Mouse (Mus musculus) liver, embryonic 11.5 days (tissue): ENCODE data around the gene Miga1. TPM values are rescaled to one million over a fixed set of nuclear protein-coding genes. Genes with fewer than 3 reads are reported as not detected.
A peak's percentile ranks its signal among the peaks of the same experiment; 100 is the strongest.

Experiments used
- ATAC-seq: fragments of 200-750 bp; cut with Nextera tagmentation; replicated peaks from 2 replicates; pipeline ENCODE4 v1.8.0; 2017; ENCODE audit warnings: moderate number of reproducible peaks, mild to moderate bottlenecking, moderate TSS enrichment, moderate library complexity; ENCODE audit not compliant: low FRiP score
- DNase-seq: peaks from one replicate; pipeline ENCODE4 v3.0.0-alpha.2; 2017; ENCODE audit warnings: low spot score
- H3K27ac ChIP-seq: fragments of 300-500 bp; sonication (generic); 2 replicates; pipeline ENCODE4 v1.5.1; 2014; ENCODE audit warnings: mild to moderate bottlenecking, low read depth, low read length, control low read depth
- H3K27me3 ChIP-seq: fragments of 300-500 bp; sonication (generic); replicated peaks from 2 replicates; pipeline ENCODE4 v1.6.1; 2014; ENCODE audit warnings: low read length, mixed read lengths; ENCODE audit not compliant: control insufficient read depth, insufficient read depth
- H3K36me3 ChIP-seq: fragments of 300-500 bp; sonication (generic); 2 replicates; pipeline ENCODE4 v1.6.1; 2014; ENCODE audit warnings: mild to moderate bottlenecking, low read length, moderate library complexity, mixed read lengths; ENCODE audit not compliant: control insufficient read depth, insufficient read depth
- H3K4me1 ChIP-seq: fragments of 300-500 bp; sonication (generic); replicated peaks from 2 replicates; pipeline ENCODE4 v1.6.1; 2014; ENCODE audit warnings: low read length, mixed read lengths; ENCODE audit not compliant: control insufficient read depth, insufficient read depth
- H3K4me2 ChIP-seq: fragments of 300-500 bp; sonication (generic); 2 replicates; pipeline ENCODE4 v1.6.1; 2014; ENCODE audit warnings: mild to moderate bottlenecking, control low read depth, moderate library complexity
- H3K4me3 ChIP-seq: fragments of 300-500 bp; sonication (generic); 2 replicates; pipeline ENCODE4 v1.5.1; 2014; ENCODE audit warnings: low read depth, low read length, control low read depth
- H3K9ac ChIP-seq: fragments of 300-500 bp; sonication (generic); 2 replicates; pipeline ENCODE4 v1.6.1; 2014; ENCODE audit warnings: low read depth, low read length, control low read depth
- H3K9me3 ChIP-seq: fragments of 300-500 bp; sonication (generic); 2 replicates; pipeline ENCODE4 v1.6.1; 2016; ENCODE audit warnings: low read length, inconsistent platforms, mixed read lengths; ENCODE audit not compliant: control insufficient read depth
- WGBS: fragments of 180-500 bp; shearing (Covaris S2); extraction: QIAGEN DNeasy Blood & Tissue Kit; methylation state at CpG from one replicate; pipeline ENCODE4 v1.1.7; 2014; 5-methylcytosine and 5-hydroxymethylcytosine counted together
- polyA plus RNA-seq: library from polyadenylated mRNA; unstranded; fragments of >200 nt; fragmentation: Nextera tagmentation; extraction: Ambion mirVana; gene quantifications from 2 replicates; pipeline ENCODE4 v1.2.1, GENCODE M21; 2014

Miga1 gene
- polyA plus RNA-seq, 1 experiment from 2014 or later = 12.4 TPM

- Histone ChIP-seq H3K4me1 (0 out of 2 replicates have a peak, but pooled peaks cover 3% of the 10 kb centered on the region), H3K9ac (no peak overlapping the region), H3K27me3 (no peaks in the 10 kb centered on the region), H3K27ac (no peak overlapping the region), H3K4me2 (no peak overlapping the region), H3K36me3 (peaks cover 11% of the 10 kb centered on the region; the same call in 1 of the 2 replicates), H3K4me3 (no peak overlapping the region), H3K9me3 (no peaks in the 10 kb centered on the region)
- 91% methylated on average over 5 of the region's 5 CpGs for WGBS
- no peak for ATAC-seq
- DNase-seq = no peak
These were observed 55.4 kb downstream of the Miga1 start for GRCm38 (mm10) chr3:152284759-152285158.

DNA sequence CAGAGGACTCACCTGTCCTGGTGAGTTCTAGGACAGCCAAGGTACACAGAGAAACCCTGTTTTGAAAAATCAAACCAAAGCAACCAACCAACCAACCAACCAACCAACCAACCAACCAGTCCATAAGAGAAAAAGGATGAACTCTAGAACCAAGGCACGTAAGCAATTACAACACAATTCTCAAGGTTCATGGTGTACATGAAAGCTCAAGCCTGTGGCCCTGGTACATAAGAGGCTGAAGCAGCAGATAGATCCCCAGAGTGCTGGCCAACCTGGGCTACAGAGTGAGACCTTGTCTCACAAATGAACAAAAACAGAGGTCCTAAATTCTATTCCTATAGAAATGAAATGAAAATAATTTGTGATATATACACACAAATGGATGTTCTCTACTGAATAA, 55.9 kb downstream of the Miga1 start:
- DNase-seq (no peak), ATAC-seq (no peak)
- 0 out of 2 replicates have a peak, but pooled peaks cover 3% of the 10 kb centered on the region for H3K4me1 ChIP-seq
- no peak overlapping the region for H3K9ac ChIP-seq
- no peak overlapping the region for H3K4me2 ChIP-seq
- H3K27ac ChIP-seq = no peak overlapping the region
- no peaks in the 10 kb centered on the region for H3K9me3 ChIP-seq
- 89% methylated on average over 1 of the region's 1 CpGs for WGBS
- H3K4me3 ChIP-seq = no peak overlapping the region
- peaks cover 11% of the 10 kb centered on the region; the same call in 1 of the 2 replicates for H3K36me3 ChIP-seq
- no peaks in the 10 kb centered on the region for H3K27me3 ChIP-seq

DNA sequence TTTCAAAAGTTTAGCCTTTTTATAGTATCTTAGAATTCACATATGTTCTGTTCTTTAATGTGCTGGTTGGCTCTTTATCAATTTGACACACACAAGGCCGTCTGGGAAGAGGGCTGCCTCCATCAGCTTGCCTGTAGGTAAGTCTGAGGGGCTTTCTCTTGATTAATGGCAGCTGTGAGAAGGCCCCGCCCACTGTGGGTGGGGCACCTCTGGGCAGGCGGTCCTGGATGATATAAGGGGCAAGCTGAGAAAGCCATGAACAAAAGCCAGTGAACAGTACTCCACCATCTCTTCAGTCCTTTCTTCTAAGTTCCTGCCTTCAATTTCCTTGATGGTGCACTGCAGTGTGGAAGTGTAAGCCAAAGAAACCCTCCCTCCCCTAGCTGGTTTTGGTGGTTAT, 58.1 kb downstream of the Miga1 start:
- Histone ChIP-seq H3K27ac (no peak overlapping the region), H3K4me3 (no peak overlapping the region), H3K9ac (no peak overlapping the region), H3K4me1 (0 out of 2 replicates have a peak, but pooled peaks cover 3% of the 10 kb centered on the region), H3K4me2 (no peak overlapping the region), H3K27me3 (no peaks in the 10 kb centered on the region), H3K9me3 (no peaks in the 10 kb centered on the region), H3K36me3 (peaks cover 11% of the 10 kb centered on the region; the same call in 1 of the 2 replicates)
- 33% methylated on average over 3 of the region's 3 CpGs for WGBS
- ATAC-seq (peak; percentile 62), DNase-seq (no peak)

DNA sequence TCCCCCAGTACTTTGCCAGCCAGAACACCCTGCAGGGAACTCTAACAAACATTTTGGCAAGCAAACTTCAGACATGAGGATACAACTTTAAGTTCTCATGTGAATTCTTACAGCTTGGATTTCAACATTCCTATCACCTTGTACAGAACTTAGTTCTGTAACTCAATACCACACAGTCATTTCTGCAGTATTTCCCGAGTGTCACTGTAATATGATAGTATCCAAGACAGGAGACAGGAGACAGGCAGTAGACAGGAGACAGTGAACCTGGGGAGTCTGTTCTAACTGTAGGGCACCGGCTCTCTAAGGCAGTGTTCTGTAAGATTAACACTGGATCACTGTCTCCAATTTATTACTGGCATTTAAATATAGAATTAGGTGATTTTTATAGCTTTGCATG, 61.8 kb downstream of the Miga1 start:
- no peaks in the 10 kb centered on the region for H3K27me3 ChIP-seq
- H3K9me3 ChIP-seq = no peaks in the 10 kb centered on the region
- DNase-seq (no peak), ATAC-seq (no peak)
- 65% methylated on average over 2 of the region's 2 CpGs for WGBS
- H3K4me3 ChIP-seq = no peak overlapping the region
- H3K36me3 ChIP-seq = peaks cover 4% of the 10 kb centered on the region; the same call in 1 of the 2 replicates
- H3K4me2 ChIP-seq = no peak overlapping the region
- H3K4me1 ChIP-seq = 0 out of 2 replicates have a peak, but pooled peaks cover 3% of the 10 kb centered on the region
- H3K27ac ChIP-seq = no peak overlapping the region
- no peak overlapping the region for H3K9ac ChIP-seq

DNA sequence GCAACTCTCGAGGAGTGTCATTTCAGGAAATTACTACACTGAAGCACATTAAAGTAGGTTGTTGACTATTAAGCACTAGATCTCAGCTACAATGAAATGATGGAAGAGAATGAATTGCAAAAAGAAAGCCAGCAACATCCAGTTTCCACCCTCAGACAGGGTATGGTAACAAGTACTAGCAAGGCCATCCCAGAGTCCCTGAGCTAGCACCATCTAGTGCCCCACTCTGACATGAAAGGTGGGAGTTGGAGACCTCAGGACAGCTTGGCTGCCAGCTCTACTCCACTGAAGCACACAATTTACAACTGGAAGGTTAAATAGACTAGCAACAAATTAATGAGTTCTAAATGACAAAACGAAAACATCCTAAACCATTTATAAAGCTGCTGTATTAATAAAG, 62.3 kb downstream of the Miga1 start:
- ATAC-seq (no peak), DNase-seq (no peak)
- Histone ChIP-seq H3K4me1 (0 out of 2 replicates have a peak, but pooled peaks cover 3% of the 10 kb centered on the region), H3K4me2 (no peak overlapping the region), H3K9ac (no peak overlapping the region), H3K36me3 (0 out of 2 replicates have a peak, but pooled peaks cover 2% of the 10 kb centered on the region), H3K9me3 (no peaks in the 10 kb centered on the region), H3K27ac (no peak overlapping the region), H3K27me3 (no peaks in the 10 kb centered on the region), H3K4me3 (no peak overlapping the region)
- WGBS = 85% methylated on average over 2 of the region's 2 CpGs

- Histone ChIP-seq H3K4me1 (no peaks in the 10 kb centered on the region), H3K36me3 (0 out of 2 replicates have a peak, but pooled peaks cover 2% of the 10 kb centered on the region), H3K9ac (no peak overlapping the region), H3K4me3 (no peak overlapping the region), H3K27me3 (no peaks in the 10 kb centered on the region), H3K27ac (no peak overlapping the region), H3K9me3 (no peaks in the 10 kb centered on the region), H3K4me2 (no peak overlapping the region)
- DNase-seq (no peak), ATAC-seq (no peak)
- 94% methylated on average over 3 of the region's 3 CpGs for WGBS
These were observed 63.3 kb downstream of the Miga1 start for GRCm38 (mm10) chr3:152276935-152277334.

- DNase-seq (no peak), ATAC-seq (no peak)
- WGBS = 85% methylated on average over 8 of the region's 8 CpGs
- Histone ChIP-seq H3K36me3 (0 out of 2 replicates have a peak, but pooled peaks cover 2% of the 10 kb centered on the region), H3K9me3 (no peaks in the 10 kb centered on the region), H3K4me3 (no peak overlapping the region), H3K4me1 (no peaks in the 10 kb centered on the region), H3K4me2 (no peak overlapping the region), H3K27me3 (no peaks in the 10 kb centered on the region), H3K9ac (no peak overlapping the region), H3K27ac (no peak overlapping the region)
These were observed 65.2 kb downstream of the Miga1 start for GRCm38 (mm10) chr3:152275008-152275407.

- H3K36me3 ChIP-seq = 0 out of 2 replicates have a peak, but pooled peaks cover 2% of the 10 kb centered on the region
- H3K4me3 ChIP-seq = no peak overlapping the region
- H3K9me3 ChIP-seq = no peaks in the 10 kb centered on the region
- H3K4me1 ChIP-seq = no peaks in the 10 kb centered on the region
- WGBS = 88% methylated on average over 20 of the region's 20 CpGs
- no peak overlapping the region for H3K9ac ChIP-seq
- ATAC-seq (no peak), DNase-seq (no peak)
- no peak overlapping the region for H3K27ac ChIP-seq
- peaks cover 3% of the 10 kb centered on the region for H3K27me3 ChIP-seq
- H3K4me2 ChIP-seq = no peak overlapping the region
These were observed 67.1 kb downstream of the Miga1 start for GRCm38 (mm10) chr3:152272974-152273685.

- WGBS = 85% methylated on average over 6 of the region's 6 CpGs
- H3K36me3 ChIP-seq = 0 out of 2 replicates have a peak, but pooled peaks cover 2% of the 10 kb centered on the region
- peaks cover 15% of the 10 kb centered on the region for H3K27me3 ChIP-seq
- H3K9ac ChIP-seq = no peak overlapping the region
- H3K4me2 ChIP-seq = no peak overlapping the region
- H3K4me1 ChIP-seq = no peaks in the 10 kb centered on the region
- no peaks in the 10 kb centered on the region for H3K9me3 ChIP-seq
- ATAC-seq = no peak
- no peak overlapping the region for H3K4me3 ChIP-seq
- DNase-seq = no peak
- H3K27ac ChIP-seq = no peak overlapping the region
These were observed 68.3 kb downstream of the Miga1 start for GRCm38 (mm10) chr3:152271876-152272275.
